Mouse (Mus musculus) forebrain, embryonic 10.5 days (tissue): ENCODE data around the gene Tnxb. TPM values are rescaled to one million over a fixed set of nuclear protein-coding genes. Genes with fewer than 3 reads are reported as not detected.

Source experiments
- DNase-seq: peaks from one replicate; pipeline ENCODE4 v3.0.0-alpha.2; 2017; ENCODE audit warnings: low spot score; ENCODE audit errors: extremely low spot score
- H3K27ac ChIP-seq: fragments of 300-500 bp; sonication (generic); 2 replicates; pipeline ENCODE4 v1.5.1; 2016; ENCODE audit warnings: mild to moderate bottlenecking
- H3K27me3 ChIP-seq: fragments of 300-500 bp; sonication (generic); 2 replicates; pipeline ENCODE4 v1.6.1; 2016; ENCODE audit warnings: mild to moderate bottlenecking; ENCODE audit not compliant: poor library complexity, severe bottlenecking
- H3K36me3 ChIP-seq: fragments of 300-500 bp; sonication (generic); replicated peaks from 2 replicates; pipeline ENCODE4 v1.6.1; 2016; ENCODE audit warnings: mild to moderate bottlenecking, moderate library complexity
- H3K4me1 ChIP-seq: fragments of 300-500 bp; sonication (generic); 2 replicates; pipeline ENCODE4 v1.6.1; 2016
- H3K4me3 ChIP-seq: fragments of 300-500 bp; sonication (generic); 2 replicates; pipeline ENCODE4 v1.5.1; 2016; ENCODE audit warnings: mild to moderate bottlenecking, moderate library complexity
- H3K9me3 ChIP-seq: fragments of 300-500 bp; sonication (generic); 2 replicates; pipeline ENCODE4 v1.6.1; 2016; ENCODE audit warnings: mild to moderate bottlenecking, moderate library complexity
- WGBS: fragments of 180-500 bp; shearing (Covaris S2); methylation state at CpG from one replicate; pipeline ENCODE4 v1.1.7; 2016; 5-methylcytosine and 5-hydroxymethylcytosine counted together
- polyA plus RNA-seq: library from polyadenylated mRNA; unstranded; fragments of >200 nt; fragmentation: Nextera tagmentation; extraction: Ambion mirVana; gene quantifications from 2 replicates; pipeline ENCODE4 v1.2.1, GENCODE M21; 2016

The Tnxb gene
- polyA plus RNA-seq, 1 experiment from 2014 or later: not detected

DNA sequence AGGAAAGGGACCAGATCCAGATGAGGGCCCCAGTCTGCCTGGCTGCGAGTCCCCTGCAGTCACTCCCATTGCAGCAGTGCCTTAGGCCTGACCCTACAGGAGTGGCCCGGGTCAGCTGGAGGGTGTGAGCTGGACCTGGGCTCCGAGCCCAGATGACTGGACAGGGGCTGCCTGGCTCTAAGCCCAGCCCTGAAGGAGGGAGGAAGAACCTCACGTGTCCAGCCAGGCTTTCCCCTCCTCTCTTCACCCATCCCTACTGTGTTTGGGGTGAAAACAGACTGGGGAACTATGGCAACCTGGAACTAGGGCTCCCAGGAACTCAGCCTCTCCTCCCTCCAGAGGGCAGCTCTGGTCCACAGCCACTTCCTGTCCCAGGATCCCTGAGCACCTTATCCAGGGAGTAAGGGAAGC is 14.7 kb upstream of the Tnxb start:
- Histone ChIP-seq H3K4me3 (no peak overlapping the region), H3K36me3 (peaks cover 51% of the 10 kb centered on the region), H3K4me1 (peaks cover 29% of the 10 kb centered on the region), H3K27ac (no peak overlapping the region), H3K9me3 (no peaks in the 10 kb centered on the region), H3K27me3 (peaks cover 21% of the 10 kb centered on the region)
- DNase-seq: no peak
- 76% methylated on average over 4 of the region's 4 CpGs for WGBS

DNA sequence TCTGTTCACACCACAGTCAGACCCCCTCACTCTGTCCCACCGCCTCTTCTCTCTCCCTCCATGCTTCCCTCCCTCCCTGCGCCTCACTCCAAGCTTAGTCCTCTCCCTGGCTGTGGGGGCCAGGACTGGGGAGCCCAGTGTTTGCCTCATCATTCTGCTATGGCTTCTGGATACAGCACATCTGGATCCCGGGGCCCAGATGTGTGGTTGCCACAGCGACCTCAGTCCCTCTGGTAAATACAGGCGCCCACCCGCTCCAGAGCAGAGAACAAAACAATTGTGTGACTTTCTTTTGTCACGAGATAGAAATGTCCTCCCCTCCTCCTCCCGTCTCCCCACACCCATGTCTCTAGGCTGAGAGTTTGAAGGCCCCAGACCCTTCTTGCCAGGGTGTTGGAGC is 13.7 kb upstream of the Tnxb start:
- Histone ChIP-seq H3K36me3 (peaks cover 40% of the 10 kb centered on the region), H3K9me3 (no peaks in the 10 kb centered on the region), H3K4me3 (no peak overlapping the region), H3K27me3 (peaks cover 32% of the 10 kb centered on the region), H3K27ac (no peak overlapping the region), H3K4me1 (peaks cover 37% of the 10 kb centered on the region)
- WGBS: 62% methylated on average over 8 of the region's 8 CpGs
- DNase-seq: no peak

DNA sequence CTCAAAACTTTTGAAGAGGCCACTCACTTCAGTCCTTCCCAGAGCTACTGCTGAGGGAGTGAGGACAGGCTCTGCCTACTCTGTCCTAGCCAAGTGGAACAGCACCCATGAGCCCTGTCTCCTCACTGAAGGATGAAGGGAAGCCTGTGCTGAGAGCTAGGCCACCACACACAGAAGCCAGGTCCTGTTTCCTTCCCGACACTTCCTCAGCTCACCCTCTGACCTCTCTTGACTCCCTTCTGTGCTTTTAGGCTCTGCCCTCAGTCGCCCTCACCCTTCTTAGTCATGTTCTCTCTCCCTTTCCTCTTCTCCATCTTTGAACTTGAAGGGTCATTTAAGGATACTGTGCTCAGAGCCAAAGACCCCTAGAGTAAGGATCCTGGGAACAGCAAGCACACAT is 13.1 kb upstream of the Tnxb start:
- H3K9me3 ChIP-seq: no peaks in the 10 kb centered on the region
- no peak overlapping the region for H3K4me3 ChIP-seq
- DNase-seq: no peak
- H3K4me1 ChIP-seq: peaks cover 37% of the 10 kb centered on the region
- WGBS: 37% methylated on average over 2 of the region's 2 CpGs
- H3K27ac ChIP-seq: no peak overlapping the region
- peaks cover 34% of the 10 kb centered on the region for H3K36me3 ChIP-seq
- H3K27me3 ChIP-seq: peaks cover 33% of the 10 kb centered on the region

DNA sequence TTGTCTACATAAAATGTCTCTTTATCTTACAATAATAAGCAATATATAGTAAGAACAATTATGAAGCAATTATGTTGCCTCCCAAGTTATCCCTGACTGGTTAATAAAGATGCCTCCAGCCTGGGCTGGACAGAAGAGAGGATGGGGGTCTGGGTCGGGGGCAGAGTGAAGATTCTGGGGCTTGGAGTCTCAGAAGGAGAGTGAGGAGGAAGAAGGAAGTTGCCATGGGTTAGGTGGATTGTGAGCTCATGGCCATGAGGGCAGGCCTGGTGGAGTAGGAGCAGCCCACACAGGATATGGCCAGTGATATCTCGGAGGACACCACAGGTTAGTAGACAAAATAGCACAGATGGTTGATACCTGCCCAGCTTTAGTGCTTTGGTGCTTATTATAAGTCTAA is 12.2 kb upstream of the Tnxb start:
- 95% methylated on average over 2 of the region's 2 CpGs for WGBS
- Histone ChIP-seq H3K4me3 (no peak overlapping the region), H3K9me3 (no peaks in the 10 kb centered on the region), H3K36me3 (peaks cover 25% of the 10 kb centered on the region), H3K27me3 (peaks cover 36% of the 10 kb centered on the region), H3K4me1 (peaks cover 37% of the 10 kb centered on the region), H3K27ac (no peak overlapping the region)
- DNase-seq: no peak

DNA sequence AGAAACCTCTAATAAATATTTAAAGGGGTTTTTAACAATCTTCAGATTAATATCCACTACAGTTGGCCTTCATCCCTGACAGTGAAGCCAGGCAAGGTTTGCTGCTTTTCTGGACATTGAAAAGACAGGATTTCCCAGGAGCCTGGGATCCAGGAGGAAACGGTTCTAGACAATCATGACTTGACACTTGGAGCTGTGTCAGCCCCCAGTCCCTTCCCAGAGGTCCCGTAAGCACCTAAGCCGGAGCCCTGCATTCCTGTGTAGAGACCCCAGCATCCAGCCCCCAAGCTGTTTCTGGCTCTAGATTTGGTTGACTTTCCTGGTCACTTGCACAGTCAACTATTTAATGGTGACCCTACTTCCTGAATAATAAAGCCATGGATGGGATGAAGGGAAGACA is 11.7 kb upstream of the Tnxb start:
- no peak for DNase-seq
- 87% methylated on average over 3 of the region's 3 CpGs for WGBS
- H3K4me3 ChIP-seq: no peak overlapping the region
- H3K9me3 ChIP-seq: no peaks in the 10 kb centered on the region
- H3K27ac ChIP-seq: no peak overlapping the region
- H3K4me1 ChIP-seq: peaks cover 37% of the 10 kb centered on the region
- H3K36me3 ChIP-seq: peaks cover 21% of the 10 kb centered on the region
- H3K27me3 ChIP-seq: peaks cover 41% of the 10 kb centered on the region

DNA sequence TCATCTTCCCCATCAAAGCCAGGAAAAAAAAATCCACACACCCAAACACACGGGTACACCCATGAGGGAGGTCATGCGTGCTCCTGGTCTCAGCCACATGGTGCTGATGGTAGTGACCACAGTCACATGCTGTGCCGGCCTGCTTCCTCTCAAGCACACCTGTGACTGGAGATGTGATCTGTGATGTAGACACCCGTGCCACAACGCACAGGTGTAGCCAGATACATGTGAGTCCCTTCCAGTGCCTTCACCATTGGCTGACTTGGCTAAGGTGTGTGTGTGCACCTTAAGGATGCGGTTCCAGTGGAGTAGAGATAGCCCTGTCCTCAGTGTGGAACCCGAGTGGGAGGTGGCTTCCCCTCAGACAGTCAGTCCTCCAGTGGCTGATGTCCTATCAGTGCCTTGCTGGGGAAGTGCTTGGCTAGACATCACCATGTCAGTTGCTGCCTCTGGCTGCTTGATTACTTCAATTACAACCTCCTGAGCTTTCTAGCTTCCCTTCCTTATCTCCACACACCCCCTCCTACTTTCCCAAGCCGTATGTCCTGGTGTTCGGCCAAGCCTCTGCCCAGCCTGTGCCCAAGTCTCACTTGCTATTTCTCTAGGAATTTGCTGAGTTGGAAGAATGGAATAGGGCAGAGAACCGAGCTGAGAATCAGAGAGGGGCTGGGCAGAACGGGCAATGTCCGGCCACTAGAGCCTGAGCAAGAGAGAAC is 11.0 kb upstream of the Tnxb start:
- H3K4me3 ChIP-seq: no peak overlapping the region
- H3K36me3 ChIP-seq: peaks cover 13% of the 10 kb centered on the region
- 75% methylated on average over 12 of the region's 12 CpGs for WGBS
- H3K27ac ChIP-seq: no peak overlapping the region
- H3K27me3 ChIP-seq: peaks cover 42% of the 10 kb centered on the region
- H3K9me3 ChIP-seq: no peaks in the 10 kb centered on the region
- DNase-seq: no peak
- peaks cover 37% of the 10 kb centered on the region for H3K4me1 ChIP-seq

DNA sequence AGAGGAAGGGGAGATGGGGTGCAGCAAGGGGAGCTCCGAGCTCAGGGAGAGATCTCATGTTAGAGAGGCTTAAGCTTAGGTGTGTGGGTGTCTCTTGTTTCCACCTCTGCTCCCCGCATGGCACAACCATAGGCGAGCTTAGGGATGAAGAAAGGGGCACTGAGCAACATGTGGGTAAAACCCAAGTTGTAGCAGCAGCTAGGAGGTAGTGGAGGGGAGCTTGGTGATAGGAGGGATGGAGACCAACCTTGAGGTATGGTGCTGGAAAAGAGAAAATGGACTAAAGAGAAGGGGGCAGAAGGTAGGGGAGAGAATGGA is 10.5 kb upstream of the Tnxb start:
- no peak overlapping the region for H3K4me3 ChIP-seq
- H3K27ac ChIP-seq: no peak overlapping the region
- DNase-seq: no peak
- H3K4me1 ChIP-seq: peaks cover 37% of the 10 kb centered on the region
- H3K27me3 ChIP-seq: peaks cover 42% of the 10 kb centered on the region
- no peaks in the 10 kb centered on the region for H3K9me3 ChIP-seq
- peaks cover 8% of the 10 kb centered on the region for H3K36me3 ChIP-seq
- 76% methylated on average over 3 of the region's 3 CpGs for WGBS

DNA sequence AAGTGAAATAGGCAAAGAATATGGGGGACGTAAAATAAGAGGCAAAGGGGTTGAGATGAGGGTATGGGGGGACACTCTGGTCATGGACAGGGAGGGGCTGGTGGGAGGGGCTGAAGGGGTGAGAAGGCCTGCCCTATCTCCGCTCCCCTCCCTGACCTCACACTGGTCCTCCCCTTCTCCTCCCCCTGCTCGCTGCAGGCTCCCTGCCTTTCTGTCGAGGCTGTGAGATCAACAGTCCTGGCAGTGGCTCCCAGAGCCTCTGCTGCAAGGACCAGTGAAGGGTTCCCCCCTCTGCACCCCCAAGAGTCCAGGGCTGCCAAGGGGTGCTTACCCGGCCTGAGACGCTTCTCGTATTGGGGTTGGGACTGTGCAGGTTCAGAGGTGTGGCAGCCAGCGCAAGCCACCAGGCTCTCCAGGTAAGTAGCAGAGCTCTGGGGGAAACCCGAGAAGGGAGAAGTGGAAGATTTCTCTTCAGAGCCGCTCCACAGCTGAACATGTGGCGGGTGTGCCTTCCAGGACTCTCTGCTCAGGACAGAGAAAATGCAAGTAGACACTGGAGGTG is 10.0 kb upstream of the Tnxb start:
- Histone ChIP-seq H3K9me3 (no peaks in the 10 kb centered on the region), H3K27ac (no peak overlapping the region), H3K4me3 (peak overlapping the region; percentile 7; the same call in 1 of the 2 replicates), H3K4me1 (peaks cover 34% of the 10 kb centered on the region), H3K27me3 (peaks cover 42% of the 10 kb centered on the region), H3K36me3 (peaks cover 3% of the 10 kb centered on the region)
- DNase-seq: no peak
- WGBS: 40% methylated on average over 10 of the region's 11 CpGs

DNA sequence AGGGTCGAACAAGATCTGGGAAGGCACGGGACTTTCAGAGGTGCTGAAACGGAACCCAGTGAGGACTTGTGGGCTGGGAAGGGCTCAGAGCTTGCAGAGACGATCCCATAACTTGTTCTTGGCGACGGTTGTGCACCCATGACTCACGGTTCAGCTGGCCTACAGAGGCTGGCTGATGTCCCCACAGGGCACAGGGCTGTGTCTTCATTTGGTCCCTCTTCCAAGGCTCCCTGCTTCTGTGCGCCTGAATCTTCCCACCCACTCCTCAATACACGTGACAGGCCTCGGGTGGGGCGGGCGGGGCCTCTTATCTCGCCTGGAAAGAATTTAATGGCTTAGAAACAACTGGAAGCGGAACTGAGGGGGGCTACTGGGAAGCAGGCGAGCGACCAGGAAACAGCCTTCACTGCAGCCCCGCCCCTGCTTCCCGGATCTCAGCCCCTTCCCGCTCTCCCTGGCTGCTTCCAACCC is 9.2 kb upstream of the Tnxb start:
- Histone ChIP-seq H3K9me3 (no peaks in the 10 kb centered on the region), H3K27ac (no peak overlapping the region), H3K36me3 (no peaks in the 10 kb centered on the region), H3K4me1 (peaks cover 28% of the 10 kb centered on the region), H3K27me3 (peaks cover 42% of the 10 kb centered on the region), H3K4me3 (peak overlapping the region; percentile 24; the same call in 1 of the 2 replicates)
- DNase-seq: no peak
- 16% methylated on average over 19 of the region's 19 CpGs for WGBS

DNA sequence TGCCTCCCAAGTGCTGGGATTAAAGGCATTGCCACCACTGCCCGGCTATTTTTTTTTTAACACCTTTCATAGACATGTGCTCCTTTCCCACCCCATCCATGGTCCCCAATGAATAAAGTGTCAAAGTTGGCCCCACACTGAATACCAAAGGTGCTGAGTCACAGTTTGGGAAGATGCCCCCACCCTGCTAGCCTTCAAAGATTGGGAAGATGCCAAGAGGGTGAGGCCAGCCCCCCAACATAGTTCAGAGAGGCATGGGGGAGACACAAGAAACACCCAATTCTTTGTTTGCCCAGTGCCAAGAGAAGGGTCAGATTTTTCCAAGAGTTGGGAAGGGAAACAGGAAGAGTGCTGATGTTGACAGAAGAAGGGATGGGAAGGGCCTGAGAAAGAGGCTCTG is 7.9 kb upstream of the Tnxb start:
- no peak for DNase-seq
- Histone ChIP-seq H3K27me3 (peaks cover 42% of the 10 kb centered on the region), H3K9me3 (no peaks in the 10 kb centered on the region), H3K4me3 (no peak overlapping the region), H3K4me1 (peaks cover 16% of the 10 kb centered on the region), H3K27ac (no peak overlapping the region), H3K36me3 (no peaks in the 10 kb centered on the region)
- 86% methylated on average over 1 of the region's 1 CpGs for WGBS

DNA sequence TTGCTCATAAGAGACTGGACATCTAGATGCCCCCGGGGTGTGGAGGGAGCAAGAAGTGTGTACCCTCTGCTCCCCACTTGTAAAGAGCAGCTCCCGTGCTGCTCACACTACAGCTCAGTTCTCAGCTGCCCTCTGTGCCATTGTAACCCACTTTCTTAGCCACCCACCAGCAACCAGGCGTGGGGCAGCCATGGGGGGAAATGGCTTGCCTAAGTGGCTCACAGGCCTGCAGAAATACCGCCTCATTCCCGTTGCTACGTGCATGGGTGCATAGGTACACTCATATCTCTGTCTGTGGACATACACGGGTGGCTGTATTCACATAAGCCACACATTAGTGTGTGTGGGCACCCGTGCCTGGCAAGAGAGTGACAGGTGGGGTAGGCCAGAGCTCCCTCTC is 7.4 kb upstream of the Tnxb start:
- 88% methylated on average over 8 of the region's 8 CpGs for WGBS
- DNase-seq: no peak
- Histone ChIP-seq H3K27ac (no peak overlapping the region), H3K4me1 (peaks cover 14% of the 10 kb centered on the region), H3K36me3 (no peaks in the 10 kb centered on the region), H3K27me3 (peaks cover 42% of the 10 kb centered on the region), H3K9me3 (no peaks in the 10 kb centered on the region), H3K4me3 (no peak overlapping the region)

DNA sequence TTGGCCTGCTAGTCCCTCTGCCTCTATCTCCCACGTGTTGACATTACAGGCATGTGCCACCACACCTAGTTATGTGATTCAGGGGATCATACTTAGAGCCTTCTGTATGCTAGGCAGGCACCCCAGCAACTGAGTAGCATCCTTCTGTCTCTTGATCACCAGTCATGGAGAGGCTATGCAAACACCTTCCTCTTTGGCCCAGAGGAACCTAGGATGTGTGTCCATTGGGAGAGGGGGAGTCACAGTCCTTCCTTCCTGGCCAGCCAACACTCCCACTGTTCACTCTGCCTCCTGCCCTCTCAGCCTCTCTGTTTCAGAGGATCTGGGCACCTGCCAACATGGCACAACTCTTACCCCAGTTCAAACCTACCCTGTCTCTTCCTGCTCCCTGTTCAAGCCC is 6.8 kb upstream of the Tnxb start:
- WGBS: 50% methylated on average over 1 of the region's 1 CpGs

DNA sequence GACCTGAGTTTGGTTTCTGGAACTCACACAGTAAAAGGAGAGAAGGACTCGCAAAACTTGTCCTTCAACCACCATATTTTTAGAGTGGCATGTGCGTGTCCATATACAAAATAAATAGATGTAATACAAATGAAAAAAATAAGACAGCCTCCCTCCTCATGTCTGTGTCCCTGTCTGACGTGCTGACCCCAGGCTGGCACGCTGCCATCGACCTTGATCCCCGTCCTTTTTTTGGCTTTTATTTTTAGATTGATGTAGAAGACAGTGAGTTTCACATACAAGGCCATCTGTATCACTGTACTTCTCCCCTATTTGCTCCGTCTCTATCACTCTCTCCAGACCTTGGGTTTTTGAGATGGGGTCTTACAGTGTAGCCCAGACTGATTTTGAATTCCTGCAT is 5.9 kb upstream of the Tnxb start:
- peaks cover 38% of the 10 kb centered on the region for H3K27me3 ChIP-seq
- no peaks in the 10 kb centered on the region for H3K9me3 ChIP-seq
- WGBS: 83% methylated on average over 7 of the region's 7 CpGs

More for the DNA sequence above, 6.8 kb upstream of the Tnxb start:
- peaks cover 14% of the 10 kb centered on the region for H3K4me1 ChIP-seq
- no peaks in the 10 kb centered on the region for H3K9me3 ChIP-seq
- peaks cover 41% of the 10 kb centered on the region for H3K27me3 ChIP-seq
- H3K4me3 ChIP-seq: no peak overlapping the region
- no peak for DNase-seq
- H3K36me3 ChIP-seq: no peaks in the 10 kb centered on the region
- no peak overlapping the region for H3K27ac ChIP-seq

More for the DNA sequence above, 5.9 kb upstream of the Tnxb start:
- H3K27ac ChIP-seq: no peak overlapping the region
- peaks cover 14% of the 10 kb centered on the region for H3K4me1 ChIP-seq
- H3K36me3 ChIP-seq: no peaks in the 10 kb centered on the region
- DNase-seq: no peak
- H3K4me3 ChIP-seq: no peak overlapping the region
